Mouse (Mus musculus): ENCODE measurements around the gene Gpr68. TPM values are rescaled to one million over a fixed set of nuclear protein-coding genes. Genes with fewer than 3 reads are reported as not detected.

Gpr68 gene
- polyA plus RNA-seq, 1 experiment from 2014 or later = 0.58 TPM

GRCm38 (mm10) chr12:100831629-100832325 lies 76.2 kb downstream of the Gpr68 start:
- Histone ChIP-seq H3K4me2 (ENCODE audit: low read depth, low read length) (no peak overlapping the region), H3K4me1 (replicated peaks; ENCODE audit: control insufficient read depth, insufficient read depth, low read length) (no peaks in the 10 kb centered on the region), H3K4me3 (ENCODE audit: low read length) (no peak overlapping the region), H3K9ac (ENCODE audit: low read length) (no peak overlapping the region), H3K9me3 (ENCODE audit: control insufficient read depth, low read length) (no peaks in the 10 kb centered on the region), H3K27ac (ENCODE audit: low read length) (no peak overlapping the region), H3K27me3 (ENCODE audit: control insufficient read depth, insufficient read depth, low read depth, low read length) (no peaks in the 10 kb centered on the region), H3K36me3 (ENCODE audit: control insufficient read depth, insufficient read depth, low read length) (no peaks in the 10 kb centered on the region)
- ATAC-seq (ENCODE audit: low read depth) = no peak
- 78% methylated on average over 8 of the region's 8 CpGs for WGBS

GRCm38 (mm10) chr12:100831021-100831420 lies 77.0 kb downstream of the Gpr68 start:
- no peak overlapping the region for H3K4me2 ChIP-seq (ENCODE audit: low read depth, low read length)
- no peak overlapping the region for H3K9ac ChIP-seq (ENCODE audit: low read length)
- no peak for ATAC-seq (ENCODE audit: low read depth)
- H3K4me1 ChIP-seq (replicated peaks; ENCODE audit: control insufficient read depth, insufficient read depth, low read length) = no peaks in the 10 kb centered on the region
- H3K36me3 ChIP-seq (ENCODE audit: control insufficient read depth, insufficient read depth, low read length) = no peaks in the 10 kb centered on the region
- no peak overlapping the region for H3K27ac ChIP-seq (ENCODE audit: low read length)
- no peak overlapping the region for H3K4me3 ChIP-seq (ENCODE audit: low read length)
- no peaks in the 10 kb centered on the region for H3K9me3 ChIP-seq (ENCODE audit: control insufficient read depth, low read length)
- no peaks in the 10 kb centered on the region for H3K27me3 ChIP-seq (ENCODE audit: control insufficient read depth, insufficient read depth, low read depth, low read length)
- whole genome bisulfite sequencing = 85% methylated on average over 2 of the region's 2 CpGs

Other genes with a start within 250 kb of the Gpr68 start
- gene Rps6ka5, start 181.2 kb downstream of the Gpr68 start, polyA plus RNA-seq (2015; fragmentation: Nextera tagmentation; extraction: Ambion mirVana) = 4.3 and 4.4 TPM in 2 replicates
- 5.7 TPM in 2 replicates for gene Dglucy, start 129.1 kb downstream of the Gpr68 start, polyA plus RNA-seq (2015; fragmentation: Nextera tagmentation; extraction: Ambion mirVana)
- gene Ccdc88c, start 120.9 kb upstream of the Gpr68 start, polyA plus RNA-seq (2015; fragmentation: Nextera tagmentation; extraction: Ambion mirVana) = 18.8 and 20.2 TPM in 2 replicates
- gene Ppp4r3a, start 175.5 kb upstream of the Gpr68 start, polyA plus RNA-seq (2015; fragmentation: Nextera tagmentation; extraction: Ambion mirVana) = 28.8 and 30.4 TPM in 2 replicates